Comparison of ENCODE assay signal across 11 mouse cellular contexts in the genomic region with DNA sequence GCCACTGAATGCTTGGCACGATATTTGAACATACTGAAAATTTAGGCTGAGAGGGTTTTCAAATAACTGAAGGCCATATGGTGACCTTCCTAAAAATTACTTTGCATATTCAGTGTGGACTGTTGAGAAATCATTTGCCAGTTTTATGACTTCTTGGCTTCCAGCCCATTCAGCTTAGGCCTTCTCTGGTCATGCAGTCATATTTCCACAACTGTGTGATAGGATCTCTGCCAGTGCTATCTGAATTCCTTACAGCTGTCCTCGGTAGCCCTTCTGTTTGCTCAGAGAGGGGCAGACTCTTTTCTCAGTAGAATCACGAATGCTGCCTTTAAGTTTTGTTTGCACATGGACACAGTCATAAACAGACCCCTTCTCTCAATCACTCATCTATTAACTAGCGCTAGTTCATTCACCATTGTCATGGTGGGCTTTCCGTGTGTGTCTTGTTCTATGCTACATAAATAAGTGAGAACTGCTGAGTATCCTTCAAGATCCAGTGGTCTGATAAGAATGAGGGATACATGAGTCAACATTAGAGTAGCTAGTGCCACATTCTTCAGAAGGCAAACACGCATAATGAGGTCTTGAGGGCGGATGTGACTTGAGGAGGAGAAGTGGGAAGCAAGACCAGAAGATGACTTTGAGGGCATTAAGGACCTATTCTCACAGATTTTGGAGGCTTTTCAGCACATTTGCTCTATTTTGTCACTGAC. TPM values are rescaled to one million over a fixed set of nuclear protein-coding genes. Genes with fewer than 3 reads are reported as not detected.
A peak's percentile ranks its signal among the peaks of the same experiment; 100 is the strongest.
DNase-seq lines count a peak whose midpoint lies in the region; ATAC-seq and TF ChIP-seq lines count a peak whose summit lies in the region.
"Had no signal": no experiment of that assay in that cellular context is flagged by ENCODE, and none has a peak within 500 bp of the region (broad histone marks: within the 10 kb centered on the region; RNA-seq: fewer than 3 reads in every experiment).

No protein-coding gene starts in this region.

- H3K4me3 ChIP-seq in lung, embryonic 14.5 days (ENCODE audit: low read depth, low read length): no peak overlapping the region
- H3K4me3 ChIP-seq in kidney, adult 2 months (ENCODE audit: insufficient read depth, low read depth, low read length): no peak overlapping the region

- TF ChIP-seq CTCF in lung, embryonic 14.5 days (IDR thresholded peaks at IDR 0.05; ENCODE audit: low read depth): no peak
- no peak for TF ChIP-seq CTCF in kidney, adult 2 months (conservative IDR thresholded peaks at IDR 0.05; ENCODE audit: insufficient read depth, insufficient read length, low read depth, low read length)

- no peaks in the 10 kb centered on the region for H3K9me3 ChIP-seq in lung, embryonic 14.5 days (ENCODE audit: low read depth, low read length)

- peak; percentile 87 for ATAC-seq in lung, embryonic 14.5 days (ENCODE audit: insufficient read depth)

- DNase-seq in adrenal gland, adult 2 months: peak; percentile 52
- DNase-seq in adrenal gland, postnatal 25 days: no peak
- DNase-seq in lung, embryonic 14.5 days: peak; percentile 83
- DNase-seq in lung, postnatal 25 days (ENCODE audit: low spot score): no peak
- DNase-seq in kidney, adult 2 months: peak; percentile 80
- peak; percentile 4 for DNase-seq in lung, postnatal 14 days
- no peak for DNase-seq in gastrocnemius, postnatal 10 days
- no peak for DNase-seq in c-Kit-positive CD71-positive TER-119-positive erythroid progenitor cells, embryonic 14.5 days (ENCODE audit: low spot score)
- DNase-seq: layer of hippocampus, postnatal 36 days; midbrain, embryonic 14.5 days had no signal

- H3K9ac ChIP-seq in lung, embryonic 14.5 days: no peak overlapping the region
- H3K9ac ChIP-seq: liver, embryonic 14.5 days had no signal

- no peaks in the 10 kb centered on the region for H3K36me3 ChIP-seq in lung, embryonic 14.5 days (ENCODE audit: insufficient read depth)
- H3K36me3 ChIP-seq in kidney, adult 2 months (ENCODE audit: control insufficient read depth, insufficient read depth, low read length): no peaks in the 10 kb centered on the region

- 44% methylated on average over 7 of the region's 7 CpGs for WGBS in lung, embryonic 14.5 days
- 59% methylated on average over 7 of the region's 7 CpGs for WGBS in kidney, adult 2 months

- peaks cover 5% of the 10 kb centered on the region; the same call in 1 of the 2 replicates for H3K4me1 ChIP-seq in lung, embryonic 14.5 days (ENCODE audit: insufficient read depth)
- H3K4me1 ChIP-seq in kidney, adult 2 months (ENCODE audit: control insufficient read depth, insufficient read depth, low read length): no peaks in the 10 kb centered on the region

- no peak overlapping the region for H3K4me2 ChIP-seq in lung, embryonic 14.5 days

- H3K27me3 ChIP-seq in lung, embryonic 14.5 days (ENCODE audit: insufficient read depth, low read length): no peaks in the 10 kb centered on the region
- no peaks in the 10 kb centered on the region for H3K27me3 ChIP-seq in kidney, adult 2 months (replicated peaks; ENCODE audit: control insufficient read depth, insufficient read depth, low read length)

- H3K27ac ChIP-seq in lung, embryonic 14.5 days (ENCODE audit: low read depth): no peak overlapping the region
- peak overlapping the region; percentile 1; the same call in 1 of the 2 replicates for H3K27ac ChIP-seq in kidney, adult 2 months (ENCODE audit: insufficient read depth, low read depth, low read length)
- H3K27ac ChIP-seq: liver, embryonic 14.5 days had no signal

- no peak for TF ChIP-seq POLR2A in kidney, adult 2 months (IDR thresholded peaks at IDR 0.05; ENCODE audit: low read depth, low read length)

RNA-seq across cellular contexts. Expression of a gene that starts 39.4 kb away (rescaled TPM):
- total RNA-seq in adrenal gland, adult 2 months (2021): 1 to 10 TPM; 1.7 to 3.3 TPM
- polyA plus RNA-seq in adrenal gland, adult 2 months (2012; rRNA removed): 1.4 and 2.7 TPM in 2 replicates
- 0.76 and 1.6 TPM in 2 replicates for total RNA-seq in adrenal gland, postnatal 25 days (2021)
- 0.62 and 0.92 TPM in 2 replicates for polyA plus RNA-seq in lung, embryonic 14.5 days (2014; fragmentation: Nextera tagmentation; extraction: Ambion mirVana)
- polyA plus RNA-seq in kidney, adult 2 months (2012; rRNA removed): 10.5 and 11.7 TPM in 2 replicates
- 1 to 10 TPM; 5.3 to 6.3 TPM for total RNA-seq in gastrocnemius, postnatal 10 days (2021)

Comparison
In these comparisons a context has a peak if more than half of its experiments do, and no peak if none do; other contexts are left out.
1. DNase-seq: peak in adrenal gland, adult 2 months (single experiment), lung, embryonic 14.5 days (single experiment), kidney, adult 2 months (single experiment) and lung, postnatal 14 days (single experiment); none in adrenal gland, postnatal 25 days (single experiment), lung, postnatal 25 days (single experiment), gastrocnemius, postnatal 10 days (single experiment) and c-Kit-positive CD71-positive TER-119-positive erythroid progenitor cells, embryonic 14.5 days (single experiment).